Mouse (Mus musculus) urinary bladder, adult 18-20 months (tissue): ENCODE results near the gene Camp.
"Not testable (repeated sequence)": the region's sequence is repeated elsewhere in the genome, so short reads cannot be mapped to it uniquely, and the experiment has no call there.

ENCODE experiments used
- DNase-seq, 2 experiments: peaks; one replicate each; pipeline ENCODE4 v3.0.0; 2022; ENCODE audit warnings: low spot score in 2 of 2, mixed read lengths in 2 of 2

The Camp gene

DNA sequence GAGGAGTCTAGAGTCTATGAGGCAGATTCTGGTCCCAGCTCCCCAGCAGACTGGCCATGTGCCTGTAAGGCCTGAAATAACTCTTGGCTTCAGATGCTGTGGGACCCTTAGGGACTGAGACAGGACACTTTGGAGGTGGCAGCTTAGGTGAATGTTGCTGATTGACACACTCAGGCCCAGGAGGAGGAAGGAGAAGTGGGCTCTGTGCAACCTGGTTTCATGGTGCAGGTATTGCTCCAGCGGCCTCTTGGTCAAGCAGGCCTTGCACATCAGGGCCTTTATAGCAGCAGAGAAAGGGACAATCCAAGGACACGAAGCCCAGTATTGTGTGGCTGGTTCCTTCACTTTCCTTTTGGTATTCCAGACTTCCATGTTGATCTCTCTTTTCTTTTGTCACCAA lies 4.9 kb upstream of the Camp start:
- DNase-seq = no peak

DNA sequence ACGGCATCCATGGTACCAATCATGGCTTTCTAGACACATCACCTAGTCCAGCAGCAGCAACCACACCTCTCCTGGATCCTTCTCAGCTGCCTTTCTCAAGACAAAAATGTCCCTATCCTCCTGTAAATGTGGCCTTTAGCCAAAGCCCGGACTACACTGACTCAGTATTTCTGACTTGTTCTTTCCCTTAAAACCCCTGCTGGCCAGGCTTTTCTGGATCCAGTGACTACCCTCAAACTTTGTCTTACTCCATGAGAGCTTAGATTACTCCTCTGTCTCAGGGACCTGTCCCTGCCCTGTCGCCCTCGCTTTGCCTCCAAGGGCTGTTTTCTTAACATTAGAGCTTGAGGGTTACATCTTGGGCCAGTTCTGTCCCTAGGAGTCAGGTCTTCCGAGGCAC lies 682 bp upstream of the Camp start:
- no peak for DNase-seq

DNA sequence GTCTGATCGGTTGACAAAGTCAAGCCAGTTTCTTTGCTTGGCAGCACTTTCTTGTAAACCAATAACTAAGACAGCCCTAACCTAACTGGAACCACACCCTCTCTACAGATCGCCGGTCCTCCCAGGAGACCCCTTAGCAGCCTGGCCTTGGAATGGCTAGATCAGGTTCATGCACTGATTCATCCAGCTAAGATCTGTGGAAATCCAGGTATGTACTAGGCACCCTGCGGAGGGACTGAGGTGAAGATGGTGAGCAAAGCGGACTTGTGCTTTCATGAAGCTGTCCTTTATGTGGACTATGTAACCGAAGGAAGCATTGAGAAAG lies 16.4 kb downstream of the Camp start:
- peak in 1 of 2 experiments; percentile 27 for DNase-seq

DNA sequence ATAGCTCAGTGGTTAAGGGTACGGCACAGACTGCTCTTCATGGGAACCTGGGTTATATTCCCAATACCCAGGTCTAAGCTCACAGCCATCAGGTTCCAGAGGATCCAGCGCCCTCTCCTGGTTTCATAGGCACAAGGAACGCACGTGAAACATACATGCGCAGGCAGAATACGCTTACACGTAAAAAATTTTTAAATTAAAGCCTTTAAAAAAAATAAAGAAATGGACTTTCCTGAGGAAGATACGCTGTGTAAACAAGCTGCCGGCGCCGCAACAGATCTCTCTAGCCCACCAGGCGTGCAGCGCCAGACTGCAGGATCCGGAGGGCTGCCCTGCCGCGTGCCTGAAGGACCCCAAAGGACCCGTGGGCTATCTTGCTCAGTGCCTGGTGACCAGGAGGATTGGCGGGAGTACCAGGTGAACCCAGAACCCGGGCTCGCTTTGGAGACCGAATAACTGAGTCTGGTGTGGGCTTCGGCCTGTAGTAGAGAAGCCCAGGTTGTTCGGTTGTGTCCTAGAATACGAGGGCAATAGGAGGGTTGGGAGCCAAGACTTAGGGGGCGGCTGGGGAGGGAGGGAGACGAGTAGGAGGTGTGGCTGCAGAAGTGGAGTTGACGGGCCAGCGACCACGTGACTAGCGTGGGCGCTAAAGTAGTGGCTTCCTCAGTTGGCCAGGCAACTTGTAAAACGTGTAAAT lies 16.9 kb downstream of the Camp start, which contains the start of gene Nme6:
TSS of gene Nme6 (plus strand) at position 359 of the 697 bp plus-strand sequence.
- DNase-seq = peak; percentile 77 to 81

DNA sequence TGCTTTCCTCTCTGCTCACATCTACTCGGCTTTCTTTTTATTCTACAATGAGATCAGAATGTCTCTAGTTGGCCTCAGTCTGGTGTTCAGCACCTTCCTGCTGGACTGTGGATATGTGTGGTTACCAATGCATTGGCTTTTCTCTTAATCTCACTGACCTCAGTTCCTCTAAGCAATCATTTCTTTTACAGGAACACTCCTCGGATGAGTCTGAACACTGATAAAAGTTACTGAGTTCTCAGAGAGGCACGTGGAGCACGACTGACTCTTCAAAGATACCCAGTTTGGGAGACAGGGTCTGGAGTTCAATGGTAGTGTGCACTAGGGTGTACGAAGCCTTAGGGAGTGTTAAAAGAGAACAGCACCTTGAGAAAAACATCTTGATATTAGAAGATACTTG lies 23.2 kb downstream of the Camp start:
- DNase-seq = no peak

DNA sequence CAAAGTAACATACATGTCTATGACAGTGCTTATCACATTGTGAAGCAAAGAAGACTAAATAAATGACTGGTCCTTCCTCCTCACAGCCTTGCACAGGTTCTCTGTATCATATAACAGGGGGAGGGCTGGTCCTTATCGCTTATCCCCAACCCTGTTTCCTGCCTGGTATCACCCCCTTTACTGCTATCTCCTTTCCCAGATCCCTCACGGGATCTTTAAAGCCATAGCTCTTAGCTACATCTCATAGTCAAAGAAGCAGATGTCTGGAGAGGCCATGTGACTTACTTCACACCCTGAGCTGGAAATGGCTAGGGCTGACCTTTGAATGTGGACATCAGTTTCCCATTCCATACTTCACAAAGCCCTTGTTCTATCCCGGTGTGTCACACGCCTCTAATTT lies 23.7 kb downstream of the Camp start:
- no peak for DNase-seq

DNA sequence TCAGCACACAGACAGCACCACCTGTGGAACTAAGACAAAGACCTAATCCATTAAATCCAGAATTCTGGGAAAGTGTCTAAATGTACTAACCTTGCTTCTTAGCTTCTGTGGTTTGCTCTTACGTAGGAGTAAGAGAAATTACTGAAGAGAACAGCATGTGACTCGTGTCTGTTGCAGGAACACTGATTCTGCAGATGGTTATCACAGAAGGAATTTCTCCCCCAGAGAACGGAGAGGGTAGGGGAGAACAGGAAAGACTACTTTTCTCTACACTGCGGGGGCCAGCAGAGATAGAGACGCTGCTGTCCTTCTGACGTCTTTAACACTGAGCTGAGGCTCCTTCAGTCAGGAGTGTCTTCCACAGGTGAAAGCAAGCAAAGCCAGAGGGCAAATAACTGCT lies 33.1 kb downstream of the Camp start:
- DNase-seq = no peak

DNA sequence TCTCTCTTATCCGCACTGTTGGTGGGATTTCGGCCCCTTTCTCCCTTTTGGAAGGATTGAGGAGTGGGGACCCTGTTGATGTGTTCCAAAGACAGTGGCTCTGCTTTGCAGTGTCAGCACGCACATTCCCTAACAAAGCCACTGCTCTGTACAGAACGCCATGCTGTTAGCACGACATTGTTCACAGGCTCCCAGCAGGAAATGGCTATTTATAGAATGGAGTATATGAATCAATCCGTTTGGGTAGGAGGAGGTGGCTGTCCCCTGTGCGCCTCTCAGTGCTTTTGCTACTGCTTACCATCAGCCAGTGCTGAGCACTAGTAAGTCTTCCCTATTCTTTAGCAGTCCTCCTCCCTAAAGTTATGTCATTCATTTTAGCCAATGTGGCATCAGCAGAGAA lies 36.0 kb downstream of the Camp start:
- DNase-seq = no peak

DNA sequence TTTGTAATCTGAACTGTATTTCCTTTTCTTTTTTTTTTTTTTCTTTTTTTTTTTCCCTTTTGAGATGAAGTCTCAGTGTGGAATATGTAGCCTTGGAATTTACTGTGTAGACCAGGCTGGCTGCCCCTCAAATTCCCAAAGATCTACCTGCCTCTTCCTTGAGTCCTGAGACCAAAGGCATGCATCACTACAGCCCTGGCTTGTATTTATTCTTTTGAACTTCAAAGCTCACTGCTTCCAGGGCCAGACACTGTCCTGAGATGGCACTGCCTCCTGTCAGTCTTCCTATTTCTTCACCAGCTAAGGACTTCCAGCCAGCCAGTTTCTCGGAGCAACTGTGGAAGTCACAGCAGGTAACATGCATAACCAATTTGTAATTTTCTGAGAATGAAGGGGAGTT lies 37.4 kb downstream of the Camp start, which contains the start of gene Spink8:
TSS of gene Spink8 (plus strand) at position 301 of the 400 bp plus-strand sequence.
- no peak for DNase-seq

DNA sequence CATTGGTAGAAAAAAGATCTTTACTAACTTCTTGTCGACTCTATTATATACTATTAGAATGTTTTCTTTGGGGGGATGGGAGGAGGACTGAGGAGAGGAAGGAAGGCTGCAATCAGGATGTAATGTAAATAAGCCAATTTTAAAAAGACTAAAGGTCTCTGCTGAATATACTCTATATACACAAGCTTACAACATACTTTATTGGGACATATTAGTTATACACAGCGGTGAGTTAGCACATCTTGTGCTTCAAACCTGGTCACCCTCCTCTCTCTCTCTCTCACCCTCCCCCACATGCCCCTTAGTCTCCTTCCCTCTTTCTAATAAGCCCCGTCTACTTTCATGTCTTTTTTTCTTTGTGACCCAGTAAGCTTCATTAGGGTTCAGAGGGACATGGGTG lies 41.5 kb downstream of the Camp start:
- DNase-seq = no peak

DNA sequence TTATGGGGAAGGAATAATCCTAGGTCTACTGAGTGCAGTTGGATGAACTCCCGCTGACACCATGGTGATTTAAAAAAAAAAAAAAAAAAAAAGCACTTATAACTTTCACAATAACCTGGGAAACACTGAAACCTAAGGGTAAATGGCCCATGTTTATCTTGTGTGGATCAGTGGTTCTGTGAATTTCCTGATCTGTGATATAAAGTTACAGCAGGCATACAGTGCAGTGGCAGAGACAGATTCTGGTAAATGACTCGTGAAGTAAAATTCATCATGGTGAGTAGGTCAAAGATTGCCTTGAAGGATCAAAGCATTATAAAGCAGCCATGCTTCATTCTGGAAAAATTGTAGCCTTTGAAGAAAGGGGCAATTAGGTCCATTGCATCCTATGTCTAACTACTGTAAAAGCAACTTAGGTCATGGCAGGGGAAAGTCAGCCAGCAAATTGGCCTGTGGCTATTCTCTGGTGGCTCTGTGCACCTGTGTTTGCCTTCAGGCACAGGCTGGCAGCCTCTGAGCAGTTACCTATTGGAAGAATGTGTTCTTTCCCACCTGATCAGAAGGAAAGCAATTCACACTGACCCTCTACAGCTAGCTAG lies 42.6 kb downstream of the Camp start:
- no peak for DNase-seq

DNA sequence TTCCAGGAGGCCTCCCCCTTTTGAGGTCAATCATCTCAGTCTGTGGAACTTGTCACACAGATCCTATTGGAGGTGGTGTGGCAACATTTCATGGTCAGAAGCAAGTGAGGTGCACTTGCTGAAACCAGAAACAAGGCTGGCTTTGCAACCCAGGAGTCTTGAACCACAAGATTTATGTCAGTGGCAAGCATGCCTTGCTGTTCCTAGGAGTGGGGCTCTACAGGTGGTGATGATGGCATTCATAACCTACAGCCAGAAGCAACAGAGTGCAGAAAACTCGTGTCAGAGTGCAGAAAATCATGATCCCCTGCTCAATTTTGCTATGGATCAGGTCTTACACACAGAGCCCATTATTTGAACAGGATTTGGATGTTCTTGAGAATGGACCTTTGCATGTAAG lies 43.2 kb downstream of the Camp start:
- no peak for DNase-seq

DNA sequence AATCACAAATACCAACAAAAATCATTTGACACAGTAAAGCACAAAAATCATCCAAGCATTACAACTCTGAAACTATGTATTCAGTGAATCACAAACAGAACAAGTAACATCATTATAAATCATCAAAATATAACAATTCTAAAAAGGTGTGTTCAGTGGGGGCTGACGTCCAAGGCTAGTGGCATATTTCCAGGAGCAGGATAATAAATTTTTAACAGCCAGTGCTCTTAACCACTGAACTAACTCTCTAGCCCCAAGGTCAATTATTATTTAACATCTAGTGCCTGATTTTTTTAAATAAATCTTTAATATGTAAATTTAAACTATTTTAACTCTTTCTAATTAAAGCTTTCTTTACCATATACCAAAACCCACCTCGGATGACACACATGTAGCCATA lies 43.8 kb downstream of the Camp start:
- not testable (repeated sequence) for DNase-seq

DNA sequence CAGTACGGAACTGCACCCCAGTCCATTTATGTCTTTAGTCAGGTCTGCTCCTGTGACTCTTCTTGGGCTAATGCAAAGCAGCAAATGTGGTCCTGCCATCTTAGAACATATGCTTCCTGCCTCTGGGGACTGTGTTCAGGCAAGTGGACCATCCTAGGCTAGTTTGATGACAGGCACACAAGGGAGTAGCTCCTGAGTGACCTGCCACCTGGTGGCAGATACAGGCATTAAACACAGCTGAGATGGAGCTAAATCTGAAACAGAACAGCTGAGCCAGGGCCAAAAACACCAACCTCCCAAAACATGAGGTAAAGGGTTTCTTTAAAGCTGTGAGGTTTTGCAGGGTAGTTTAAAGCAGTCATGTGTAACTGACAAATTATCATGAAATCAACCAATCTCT lies 51.4 kb downstream of the Camp start:
- DNase-seq = peak in 1 of 2 experiments; percentile 16
